Mouse (Mus musculus) adrenal gland, adult 18-20 months (tissue): ENCODE data around the gene Lnx1. TPM values are rescaled to one million over a fixed set of nuclear protein-coding genes. Genes with fewer than 3 reads are reported as not detected.

ENCODE experiments used
- DNase-seq, 2 experiments: peaks; one replicate each; pipeline ENCODE4 v3.0.0; 2021 to 2022; ENCODE audit warnings: low spot score in 2 of 2
- total RNA-seq, 2 experiments: library from RNA; stranded (reverse); gene quantifications; 1 replicate in 1 of 2; 2 replicates in 1 of 2; pipeline ENCODE4 v1.2.3; 2021

The Lnx1 gene
- total RNA-seq, 2 experiments from 2014 or later, result 3.9 to 4.5 TPM

GRCm38 (mm10) chr5:74612713-74613112 is 90.0 kb downstream of the Lnx1 start:
- DNase-seq, result no peak

- DNase-seq, result no peak
Measured at GRCm38 (mm10) chr5:74610511-74610910, 92.2 kb downstream of the Lnx1 start.

GRCm38 (mm10) chr5:74606213-74606612 is 96.5 kb downstream of the Lnx1 start:
- DNase-seq, result no peak

- DNase-seq, result no peak
Measured at GRCm38 (mm10) chr5:74603306-74603705, 99.4 kb downstream of the Lnx1 start.

- DNase-seq, result no peak
Measured at GRCm38 (mm10) chr5:74602371-74602770, 100.3 kb downstream of the Lnx1 start.

- DNase-seq, result no peak
Measured at GRCm38 (mm10) chr5:74601965-74602364, 100.7 kb downstream of the Lnx1 start.

GRCm38 (mm10) chr5:74601171-74601570 is 101.5 kb downstream of the Lnx1 start:
- DNase-seq, result no peak

GRCm38 (mm10) chr5:74600010-74600409 is 102.7 kb downstream of the Lnx1 start:
- no peak for DNase-seq

- no peak for DNase-seq
Measured at GRCm38 (mm10) chr5:74593147-74593546, 109.6 kb downstream of the Lnx1 start.

GRCm38 (mm10) chr5:74591413-74591812 is 111.3 kb downstream of the Lnx1 start:
- DNase-seq, result no peak

GRCm38 (mm10) chr5:74589133-74589532 is 113.6 kb downstream of the Lnx1 start:
- DNase-seq, result no peak

GRCm38 (mm10) chr5:74571767-74572166 is 130.9 kb downstream of the Lnx1 start:
- DNase-seq, result no peak

GRCm38 (mm10) chr5:74561151-74561550 is 141.6 kb downstream of the Lnx1 start:
- DNase-seq, result no peak

GRCm38 (mm10) chr5:74549566-74549965 is 153.1 kb downstream of the Lnx1 start:
- no peak for DNase-seq

GRCm38 (mm10) chr5:74545606-74546005 is 157.1 kb downstream of the Lnx1 start:
- DNase-seq, result no peak

Other genes starting within 250 kb of the Lnx1 start
- gene Scfd2, start 171.2 kb downstream of the Lnx1 start, total RNA-seq, result 10 to 100 TPM; 15.9 to 23.1 TPM
- 10 to 100 TPM; 54.0 to 64.5 TPM for gene Fip1l1, start 167.5 kb downstream of the Lnx1 start, total RNA-seq